Mouse (Mus musculus) lung, postnatal 0 days (tissue): ENCODE data around the gene Gmnn. TPM values are rescaled to one million over a fixed set of nuclear protein-coding genes. Genes with fewer than 3 reads are reported as not detected.
A peak's percentile ranks its signal among the peaks of the same experiment; 100 is the strongest.

Experiments
- ATAC-seq: fragments of 200-750 bp; cut with Nextera tagmentation; 2 replicates; pipeline ENCODE4 v1.8.0; 2017; ENCODE audit warnings: moderate library complexity
- DNase-seq: peaks from one replicate; pipeline ENCODE4 v3.0.0-alpha.2; 2016; ENCODE audit warnings: low spot score
- H3K27ac ChIP-seq: fragments of 300-500 bp; sonication (generic); 2 replicates; pipeline ENCODE4 v1.5.1; 2014; ENCODE audit warnings: antibody characterized with exemption, mild to moderate bottlenecking, low read length, mixed read lengths
- H3K27me3 ChIP-seq: fragments of 300-500 bp; sonication (generic); replicated peaks from 2 replicates; pipeline ENCODE4 v1.6.1; 2014; ENCODE audit warnings: low read length, mixed read lengths; ENCODE audit not compliant: insufficient read depth
- H3K36me3 ChIP-seq: fragments of 300-500 bp; sonication (generic); 2 replicates; pipeline ENCODE4 v1.6.1; 2014; ENCODE audit warnings: low read length, mixed read lengths; ENCODE audit not compliant: insufficient read depth
- H3K4me1 ChIP-seq: fragments of 300-500 bp; sonication (generic); 2 replicates; pipeline ENCODE4 v1.6.1; 2014; ENCODE audit warnings: antibody characterized with exemption, low read depth, low read length, mixed read lengths; ENCODE audit not compliant: insufficient read depth
- H3K4me2 ChIP-seq: fragments of 300-500 bp; sonication (generic); replicated peaks from 2 replicates; pipeline ENCODE4 v1.6.1; 2014; ENCODE audit warnings: low read depth, mild to moderate bottlenecking, low read length, moderate library complexity, mixed read lengths
- H3K4me3 ChIP-seq: fragments of 300-500 bp; sonication (generic); 2 replicates; pipeline ENCODE4 v1.5.1; 2014; ENCODE audit warnings: low read depth, low read length
- H3K9ac ChIP-seq: fragments of 300-500 bp; sonication (generic); replicated peaks from 2 replicates; pipeline ENCODE4 v1.6.1; 2014; ENCODE audit warnings: low read depth, mild to moderate bottlenecking
- H3K9me3 ChIP-seq: fragments of 300-500 bp; sonication (generic); 2 replicates; pipeline ENCODE4 v1.6.1; 2016; ENCODE audit warnings: low read length, mixed read lengths
- CTCF ChIP-seq: IDR thresholded peaks from 2 replicates; pipeline ENCODE4 v1.5.1; 2016; ENCODE audit warnings: antibody characterized with exemption, mild to moderate bottlenecking
- EP300 ChIP-seq: IDR thresholded peaks from 2 replicates; pipeline ENCODE4 v1.6.1; 2016; ENCODE audit warnings: antibody characterized with exemption, mild to moderate bottlenecking, control low read depth
- WGBS: fragments of 180-500 bp; shearing (Covaris S2); extraction: QIAGEN DNeasy Blood & Tissue Kit; methylation state at CpG from one replicate; pipeline ENCODE4 v1.1.7; 2014; 5-methylcytosine and 5-hydroxymethylcytosine counted together
- polyA plus RNA-seq: library from polyadenylated mRNA; unstranded; fragments of >200 nt; fragmentation: Nextera tagmentation; extraction: Ambion mirVana; gene quantifications from 2 replicates; pipeline ENCODE4 v1.2.1, GENCODE M21; 2015

The Gmnn gene
- polyA plus RNA-seq, 1 experiment from 2014 or later: 24.1 TPM

- no peak overlapping the region for H3K4me2 ChIP-seq
- H3K4me1 ChIP-seq: no peaks in the 10 kb centered on the region
- 86% methylated on average over 5 of the region's 5 CpGs for WGBS
- ATAC-seq (no peak), DNase-seq (no peak)
- no peak overlapping the region for H3K27ac ChIP-seq
- no peaks in the 10 kb centered on the region; the same call in 1 of the 2 replicates for H3K36me3 ChIP-seq
- no peaks in the 10 kb centered on the region for H3K9me3 ChIP-seq
- H3K27me3 ChIP-seq: no peaks in the 10 kb centered on the region
- no peak overlapping the region for H3K9ac ChIP-seq
- TF ChIP-seq CTCF (no peak), EP300 (no peak)
- H3K4me3 ChIP-seq: no peak overlapping the region
These were observed 32.6 kb downstream of the Gmnn start for GRCm38 (mm10) chr13:24729128-24729527.

GRCm38 (mm10) chr13:24724395-24724759 is 37.3 kb downstream of the Gmnn start:
- no peak for ATAC-seq

GRCm38 (mm10) chr13:24723699-24724394 is 37.9 kb downstream of the Gmnn start:
- no peak for ATAC-seq
- H3K27ac ChIP-seq: no peak overlapping the region

More at GRCm38 (mm10) chr13:24724395-24724759, 37.3 kb downstream of the Gmnn start:
- Histone ChIP-seq H3K27ac (no peak overlapping the region), H3K9ac (no peak overlapping the region), H3K9me3 (no peaks in the 10 kb centered on the region), H3K27me3 (no peaks in the 10 kb centered on the region), H3K4me3 (no peak overlapping the region), H3K4me2 (no peak overlapping the region), H3K4me1 (no peaks in the 10 kb centered on the region), H3K36me3 (no peaks in the 10 kb centered on the region; the same call in 1 of the 2 replicates)
- no peak for TF ChIP-seq EP300
- TF ChIP-seq CTCF: no peak
- 63% methylated on average over 4 of the region's 4 CpGs for WGBS
- no peak for DNase-seq

GRCm38 (mm10) chr13:24721502-24721901 is 40.2 kb downstream of the Gmnn start:
- DNase-seq: no peak
- TF ChIP-seq CTCF: no peak
- no peak for TF ChIP-seq EP300
- Histone ChIP-seq H3K4me1 (no peaks in the 10 kb centered on the region), H3K27me3 (no peaks in the 10 kb centered on the region), H3K27ac (no peak overlapping the region), H3K4me2 (no peak overlapping the region), H3K36me3 (no peaks in the 10 kb centered on the region; the same call in 1 of the 2 replicates), H3K9me3 (no peaks in the 10 kb centered on the region), H3K9ac (no peak overlapping the region), H3K4me3 (no peak overlapping the region)
- ATAC-seq: no peak
- WGBS: 63% methylated on average over 10 of the region's 10 CpGs

More at GRCm38 (mm10) chr13:24723699-24724394, 37.9 kb downstream of the Gmnn start:
- no peaks in the 10 kb centered on the region for H3K9me3 ChIP-seq
- no peak overlapping the region for H3K4me3 ChIP-seq
- 58% methylated on average over 8 of the region's 8 CpGs for WGBS
- TF ChIP-seq EP300 (no peak), CTCF (no peak)
- H3K27me3 ChIP-seq: no peaks in the 10 kb centered on the region
- DNase-seq: no peak
- H3K4me1 ChIP-seq: no peaks in the 10 kb centered on the region
- no peak overlapping the region for H3K9ac ChIP-seq
- no peak overlapping the region for H3K4me2 ChIP-seq
- H3K36me3 ChIP-seq: no peaks in the 10 kb centered on the region; the same call in 1 of the 2 replicates

- TF ChIP-seq CTCF: no peak
- TF ChIP-seq EP300: no peak
- DNase-seq: no peak
These were observed 44.0 kb downstream of the Gmnn start for GRCm38 (mm10) chr13:24717677-24718076.

GRCm38 (mm10) chr13:24716441-24716840 is 45.3 kb downstream of the Gmnn start:
- Histone ChIP-seq H3K4me2 (no peak overlapping the region), H3K4me3 (no peak overlapping the region), H3K27me3 (no peaks in the 10 kb centered on the region), H3K4me1 (no peaks in the 10 kb centered on the region; the same call in 1 of the 2 replicates), H3K9ac (no peak overlapping the region), H3K27ac (no peak overlapping the region), H3K9me3 (no peaks in the 10 kb centered on the region), H3K36me3 (no peaks in the 10 kb centered on the region)
- peak; percentile 49 for DNase-seq
- WGBS: 51% methylated on average over 9 of the region's 9 CpGs
- no peak for TF ChIP-seq EP300
- TF ChIP-seq CTCF: no peak
- ATAC-seq: peak; percentile 62

More at GRCm38 (mm10) chr13:24717677-24718076, 44.0 kb downstream of the Gmnn start:
- no peak overlapping the region for H3K9ac ChIP-seq
- no peaks in the 10 kb centered on the region for H3K9me3 ChIP-seq
- H3K27me3 ChIP-seq: no peaks in the 10 kb centered on the region
- ATAC-seq: no peak
- no peak overlapping the region for H3K27ac ChIP-seq
- H3K4me2 ChIP-seq: no peak overlapping the region
- WGBS: 56% methylated on average over 7 of the region's 7 CpGs
- no peaks in the 10 kb centered on the region; the same call in 1 of the 2 replicates for H3K4me1 ChIP-seq
- H3K36me3 ChIP-seq: no peaks in the 10 kb centered on the region
- no peak overlapping the region for H3K4me3 ChIP-seq
